Mouse (Mus musculus) forebrain, postnatal 0 days (tissue): ENCODE results near the gene Cers2. TPM values are rescaled to one million over a fixed set of nuclear protein-coding genes. Genes with fewer than 3 reads are reported as not detected.
A peak's percentile ranks its signal among the peaks of the same experiment; 100 is the strongest.
"Not testable (repeated sequence)": the region's sequence is repeated elsewhere in the genome, so short reads cannot be mapped to it uniquely, and the experiment has no call there.

ENCODE experiments used
- ATAC-seq: fragments of 200-750 bp; cut with Nextera tagmentation; 2 replicates; pipeline ENCODE4 v1.8.0; 2017; ENCODE audit warnings: mild to moderate bottlenecking, moderate library complexity
- DNase-seq: peaks from one replicate; pipeline ENCODE4 v3.0.0-alpha.2; 2015
- H3K27ac ChIP-seq: fragments of 300-500 bp; sonication (generic); 2 replicates; pipeline ENCODE4 v1.5.1; 2014; ENCODE audit warnings: low read depth, mild to moderate bottlenecking, antibody characterized with exemption, low read length, moderate library complexity, mixed read lengths
- H3K27me3 ChIP-seq: fragments of 300-500 bp; sonication (generic); 2 replicates; pipeline ENCODE4 v1.6.1; 2014; ENCODE audit warnings: mild to moderate bottlenecking, low read length, mixed read lengths; ENCODE audit not compliant: insufficient read depth
- H3K36me3 ChIP-seq: fragments of 300-500 bp; sonication (generic); 2 replicates; pipeline ENCODE4 v1.6.1; 2014; ENCODE audit warnings: mild to moderate bottlenecking, moderate library complexity; ENCODE audit not compliant: insufficient read depth
- H3K4me1 ChIP-seq: fragments of 300-500 bp; sonication (generic); 2 replicates; pipeline ENCODE4 v1.6.1; 2014; ENCODE audit warnings: antibody characterized with exemption; ENCODE audit not compliant: insufficient read depth
- H3K4me2 ChIP-seq: fragments of 300-500 bp; sonication (generic); 2 replicates; pipeline ENCODE4 v1.6.1; 2014; ENCODE audit warnings: low read depth, mild to moderate bottlenecking, moderate library complexity
- H3K4me3 ChIP-seq: fragments of 300-500 bp; sonication (generic); 2 replicates; pipeline ENCODE4 v1.5.1; 2014; ENCODE audit warnings: low read depth, low read length, mixed read lengths
- H3K9ac ChIP-seq: fragments of 300-500 bp; sonication (generic); 2 replicates; pipeline ENCODE4 v1.6.1; 2014; ENCODE audit warnings: mild to moderate bottlenecking
- H3K9me3 ChIP-seq: fragments of 300-500 bp; sonication (generic); 2 replicates; pipeline ENCODE4 v1.6.1; 2016; ENCODE audit warnings: low read length
- CTCF ChIP-seq: sonication (generic); IDR thresholded peaks from 2 replicates; pipeline ENCODE4 v1.5.1; 2016; ENCODE audit warnings: antibody characterized with exemption, control low read depth, low read depth
- WGBS: fragments of 180-500 bp; shearing (Covaris S2); extraction: QIAGEN DNeasy Blood & Tissue Kit; methylation state at CpG from one replicate; pipeline ENCODE4 v1.1.7; 2014; 5-methylcytosine and 5-hydroxymethylcytosine counted together
- polyA plus RNA-seq: library from polyadenylated mRNA; unstranded; fragments of >200 nt; fragmentation: Nextera tagmentation; extraction: Ambion mirVana; gene quantifications from 2 replicates; pipeline ENCODE4 v1.2.1, GENCODE M21; 2015
- total RNA-seq: library from RNA; depleted of rRNA; stranded (reverse); fragments of >200 nt; gene quantifications from 2 replicates; pipeline ENCODE4 v1.2.3, GENCODE M21; 2014; rRNA removed

The Cers2 gene
- total and polyA plus RNA-seq, 2 experiments from 2014 or later: 59.4 to 77.9 TPM

DNA sequence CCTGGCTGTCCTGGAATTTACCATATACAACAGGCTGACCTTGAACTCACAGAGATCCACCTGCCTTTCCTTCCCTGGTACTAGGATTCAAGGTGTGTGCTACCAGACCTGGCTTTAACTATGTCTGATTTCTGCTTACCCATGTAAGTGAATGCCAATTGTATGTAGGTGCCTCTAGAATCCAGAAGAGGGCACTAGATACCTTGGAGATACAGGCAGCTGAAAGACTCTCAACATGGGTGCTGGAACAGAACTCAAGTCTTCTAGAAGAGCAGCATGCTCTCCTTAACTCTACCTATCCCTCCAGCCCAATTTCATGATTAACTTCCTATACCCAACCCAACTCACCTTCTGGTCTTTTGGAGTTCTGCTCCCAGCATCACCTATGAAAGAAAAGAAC lies 34.9 kb downstream of the Cers2 start:
- peak; percentile 46 for DNase-seq
- Histone ChIP-seq H3K9me3 (no peaks in the 10 kb centered on the region), H3K4me1 (no peaks in the 10 kb centered on the region), H3K27ac (no peak overlapping the region), H3K4me3 (no peak overlapping the region), H3K36me3 (peaks cover 65% of the 10 kb centered on the region), H3K27me3 (no peaks in the 10 kb centered on the region), H3K4me2 (no peak overlapping the region), H3K9ac (no peak overlapping the region)
- peak; percentile 38; the same call in 1 of the 2 replicates for ATAC-seq
- TF ChIP-seq CTCF: peak; percentile 73

DNA sequence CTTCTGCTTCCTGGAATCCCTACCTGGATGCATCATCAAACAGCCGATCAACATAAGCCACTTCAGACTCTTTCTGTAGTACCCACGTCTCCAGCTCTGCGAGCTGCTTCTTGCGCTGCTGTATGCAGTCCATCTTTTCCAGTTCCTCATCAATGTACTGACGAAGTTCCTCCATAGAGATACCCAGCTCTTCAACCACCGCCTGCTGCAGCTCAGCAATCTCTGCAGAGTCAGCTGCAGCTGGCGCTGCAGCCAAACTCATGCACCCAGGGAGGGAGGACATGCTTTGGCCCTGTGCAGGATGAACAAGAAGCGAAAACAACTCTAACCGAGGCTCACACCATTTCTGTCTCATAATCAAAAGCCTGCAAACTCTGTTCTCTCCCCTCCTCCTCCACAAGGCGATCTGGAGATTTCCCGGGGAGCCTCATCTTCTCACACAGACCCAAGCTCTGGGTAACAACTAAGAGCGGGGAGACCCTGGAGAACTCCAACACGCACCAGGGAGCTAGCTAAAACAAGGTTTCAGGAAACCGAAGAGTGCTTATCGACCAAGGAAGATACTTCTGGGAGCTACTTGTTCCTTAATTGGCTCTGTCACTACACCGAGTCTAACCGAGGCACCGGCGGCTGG lies 41.4 kb downstream of the Cers2 start:
- not testable (repeated sequence) for H3K9ac ChIP-seq, H3K9me3 ChIP-seq, ATAC-seq, H3K4me1 ChIP-seq, H3K27me3 ChIP-seq, DNase-seq, H3K27ac ChIP-seq
- H3K4me2 ChIP-seq: peak overlapping the region; percentile 38; the same call in 1 of the 2 replicates
- WGBS: 18% methylated on average over 5 of the region's 19 CpGs
- peak overlapping the region; percentile 42; the same call in 1 of the 2 replicates for H3K4me3 ChIP-seq
- peaks cover 23% of the 10 kb centered on the region for H3K36me3 ChIP-seq

- H3K36me3 ChIP-seq: peaks cover 18% of the 10 kb centered on the region
- peak within 1 kb of the TSS; percentile 49 for H3K9ac ChIP-seq
- H3K27ac ChIP-seq: peak within 1 kb of the TSS; percentile 59; the same call in 1 of the 2 replicates
- not testable (repeated sequence) for H3K27me3 ChIP-seq, H3K9me3 ChIP-seq, H3K4me1 ChIP-seq
- DNase-seq (peak; percentile 97), ATAC-seq (peak; percentile 98)
- peak within 1 kb of the TSS; percentile 42 for H3K4me3 ChIP-seq
- H3K4me2 ChIP-seq: peak within 1 kb of the TSS; percentile 38
- under 1% methylated on average over 27 of the region's 57 CpGs for WGBS
These were observed 42.3 kb downstream of the Cers2 start, which contains the start of gene Setdb1 for GRCm38 (mm10) chr3:95356701-95357449. TSS of gene Setdb1 (minus strand) at chr3:95357202.

DNA sequence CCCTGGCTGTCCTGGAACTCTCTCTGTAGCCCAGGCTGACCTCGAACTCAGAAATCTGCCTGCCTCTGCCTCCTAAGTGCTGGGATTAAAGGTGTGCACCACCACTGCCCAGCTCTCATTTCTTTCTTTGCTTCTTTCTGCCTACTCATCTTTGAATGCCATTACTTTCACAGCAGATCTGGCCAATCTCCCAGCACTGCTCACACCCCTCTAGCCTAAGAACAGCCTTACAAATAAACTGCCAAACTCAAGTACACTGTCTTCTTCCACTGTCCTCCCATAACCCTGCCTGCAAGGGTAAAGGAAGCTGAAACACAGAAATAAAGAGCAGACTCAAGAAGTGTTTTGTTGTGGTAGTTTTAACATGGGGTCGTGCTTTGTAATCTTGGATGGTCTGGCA lies 43.2 kb downstream of the Cers2 start:
- Histone ChIP-seq H3K9me3 (no peaks in the 10 kb centered on the region), H3K4me1 (no peaks in the 10 kb centered on the region), H3K27ac (no peak overlapping the region), H3K4me3 (no peak overlapping the region), H3K9ac (no peak overlapping the region), H3K27me3 (no peaks in the 10 kb centered on the region), H3K4me2 (no peak overlapping the region), H3K36me3 (peaks cover 12% of the 10 kb centered on the region)
- WGBS: 98% methylated on average over 2 of the region's 2 CpGs
- DNase-seq (no peak), ATAC-seq (no peak)
- no peak for TF ChIP-seq CTCF

DNA sequence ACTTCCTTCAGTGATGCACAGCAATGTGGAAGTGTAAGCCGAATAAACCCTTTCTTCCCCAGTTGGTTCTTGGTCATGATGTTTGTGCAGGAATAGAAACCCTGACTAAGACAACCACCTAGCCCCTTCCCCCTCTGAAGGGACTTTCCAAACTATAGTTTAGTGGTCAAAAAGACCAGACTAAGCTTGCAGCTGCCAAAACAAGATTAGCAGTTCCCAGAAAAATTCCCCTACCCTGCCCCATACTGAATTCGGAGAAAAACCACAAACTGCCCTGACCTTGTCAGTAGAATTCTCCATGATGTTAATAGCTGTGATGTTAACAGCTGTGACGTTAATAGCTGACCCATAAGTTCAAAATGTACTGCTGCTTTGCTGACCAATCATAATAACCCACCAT lies 45.7 kb downstream of the Cers2 start:
- WGBS: 85% methylated on average over 3 of the region's 3 CpGs
- not testable (repeated sequence) for H3K27ac ChIP-seq, H3K27me3 ChIP-seq, H3K9ac ChIP-seq, H3K4me3 ChIP-seq, DNase-seq, H3K4me1 ChIP-seq, H3K36me3 ChIP-seq, ATAC-seq, H3K9me3 ChIP-seq, H3K4me2 ChIP-seq

DNA sequence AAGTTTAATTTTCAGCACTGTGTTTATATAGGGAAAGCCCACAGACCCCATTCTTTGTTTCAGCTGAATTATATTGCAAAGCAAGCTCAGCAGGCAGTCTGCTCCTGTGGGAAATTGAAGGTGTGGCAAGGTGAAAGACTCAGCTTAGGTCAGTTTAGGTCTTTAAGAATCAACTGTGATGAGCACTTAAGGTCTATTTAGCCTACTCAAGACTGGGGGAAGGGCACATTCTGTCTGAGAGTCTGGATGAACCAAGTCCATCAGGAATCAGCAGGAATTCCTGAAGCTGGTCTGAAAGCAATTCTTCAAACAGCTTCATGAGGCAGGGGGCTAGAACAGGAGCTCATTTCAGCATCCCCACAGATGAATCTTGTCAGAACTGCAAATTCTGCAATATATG lies 55.5 kb downstream of the Cers2 start:
- H3K9me3 ChIP-seq: no peaks in the 10 kb centered on the region
- DNase-seq: no peak
- ATAC-seq: no peak

More for the DNA sequence above, 55.5 kb downstream of the Cers2 start:
- Histone ChIP-seq H3K4me2 (no peak overlapping the region), H3K36me3 (no peaks in the 10 kb centered on the region), H3K9ac (no peak overlapping the region), H3K4me3 (no peak overlapping the region), H3K27ac (no peak overlapping the region), H3K4me1 (no peaks in the 10 kb centered on the region), H3K27me3 (no peaks in the 10 kb centered on the region)
- TF ChIP-seq CTCF: no peak

Other genes with a start within 250 kb of the Cers2 start
- 19.5 and 22.6 TPM in 2 replicates for gene Pip5k1a, start 207.9 kb upstream of the Cers2 start, total RNA-seq
- gene Pip5k1a, start 207.9 kb upstream of the Cers2 start, polyA plus RNA-seq: 13.8 and 14.5 TPM in 2 replicates
- gene Vps72, start 203.8 kb upstream of the Cers2 start, total RNA-seq: 88.6 and 92.8 TPM in 2 replicates
- gene Vps72, start 203.8 kb upstream of the Cers2 start, polyA plus RNA-seq: 164 and 191 TPM in 2 replicates
- 0.24 and 1.5 TPM in 2 replicates for gene Tmod4, start 190.3 kb upstream of the Cers2 start, total RNA-seq
- gene Tmod4, start 190.3 kb upstream of the Cers2 start, polyA plus RNA-seq: 0.39 and 0.62 TPM in 2 replicates
- 47.6 and 52.7 TPM in 2 replicates for gene Scnm1, start 180.8 kb upstream of the Cers2 start, total RNA-seq
- gene Scnm1, start 180.8 kb upstream of the Cers2 start, polyA plus RNA-seq: 83.3 and 88.9 TPM in 2 replicates
- 38.7 and 39.2 TPM in 2 replicates for gene Lysmd1, start 180.7 kb upstream of the Cers2 start, total RNA-seq
- gene Lysmd1, start 180.7 kb upstream of the Cers2 start, polyA plus RNA-seq: 39.7 and 45.8 TPM in 2 replicates
- 1.2 and 1.3 TPM in 2 replicates for gene Tnfaip8l2, start 172.4 kb upstream of the Cers2 start, total RNA-seq
- 1.8 and 3.3 TPM in 2 replicates for gene Tnfaip8l2, start 172.4 kb upstream of the Cers2 start, polyA plus RNA-seq
- 75.2 and 94.1 TPM in 2 replicates for gene Sema6c, start 154.3 kb upstream of the Cers2 start, total RNA-seq
- 24.2 and 28.4 TPM in 2 replicates for gene Sema6c, start 154.3 kb upstream of the Cers2 start, polyA plus RNA-seq
- gene Gabpb2, start 96.9 kb upstream of the Cers2 start, total RNA-seq: 6.1 and 9.9 TPM in 2 replicates
- gene Gabpb2, start 96.9 kb upstream of the Cers2 start, polyA plus RNA-seq: 0.54 and 1.5 TPM in 2 replicates
- gene Cdc42se1, start 86.1 kb upstream of the Cers2 start, total RNA-seq: 55.7 and 68.0 TPM in 2 replicates
- 54.2 and 54.9 TPM in 2 replicates for gene Cdc42se1, start 86.1 kb upstream of the Cers2 start, polyA plus RNA-seq
- 207 and 235 TPM in 2 replicates for gene Mllt11, start 82.6 kb upstream of the Cers2 start, total RNA-seq
- 578 and 712 TPM in 2 replicates for gene Mllt11, start 82.6 kb upstream of the Cers2 start, polyA plus RNA-seq
- gene Gm128, start 73.2 kb upstream of the Cers2 start, total RNA-seq: 0.29 TPM in 1 of 2 replicates, not detected in the other
- gene Gm128, start 73.2 kb upstream of the Cers2 start, polyA plus RNA-seq: 0.11 and 0.28 TPM in 2 replicates
- gene Bnipl, start 63.6 kb upstream of the Cers2 start, total RNA-seq: 0.23 and 0.33 TPM in 2 replicates
- gene Bnipl, start 63.6 kb upstream of the Cers2 start, polyA plus RNA-seq: not detected in 2 replicates
- 29.5 and 35.4 TPM in 2 replicates for gene Mindy1, start 33.4 kb upstream of the Cers2 start, total RNA-seq
- 33.6 and 38.9 TPM in 2 replicates for gene Mindy1, start 33.4 kb upstream of the Cers2 start, polyA plus RNA-seq
- 47.2 and 59.0 TPM in 2 replicates for gene Prune1, start 32.7 kb upstream of the Cers2 start, total RNA-seq
- gene Prune1, start 32.7 kb upstream of the Cers2 start, polyA plus RNA-seq: 51.4 and 60.4 TPM in 2 replicates
- gene Anxa9, start 7.6 kb upstream of the Cers2 start, total RNA-seq: 0.14 and 0.54 TPM in 2 replicates
- 0.24 and 0.40 TPM in 2 replicates for gene Anxa9, start 7.6 kb upstream of the Cers2 start, polyA plus RNA-seq
- gene Setdb1, start 42.4 kb downstream of the Cers2 start, total RNA-seq: 49.9 and 56.1 TPM in 2 replicates
- gene Setdb1, start 42.4 kb downstream of the Cers2 start, polyA plus RNA-seq: 24.1 and 28.3 TPM in 2 replicates
- gene 4930558C23Rik, start 88.0 kb downstream of the Cers2 start, total RNA-seq: not detected in 2 replicates
- not detected in 2 replicates for gene 4930558C23Rik, start 88.0 kb downstream of the Cers2 start, polyA plus RNA-seq
- 14.2 and 14.7 TPM in 2 replicates for gene Arnt, start 119.6 kb downstream of the Cers2 start, total RNA-seq
- 4.0 and 7.8 TPM in 2 replicates for gene Arnt, start 119.6 kb downstream of the Cers2 start, polyA plus RNA-seq
- gene Ctsk, start 184.5 kb downstream of the Cers2 start, total RNA-seq: 6.5 and 16.5 TPM in 2 replicates
- 8.6 and 10.1 TPM in 2 replicates for gene Ctsk, start 184.5 kb downstream of the Cers2 start, polyA plus RNA-seq
- gene Ctss, start 212.0 kb downstream of the Cers2 start, total RNA-seq: 17.3 and 20.3 TPM in 2 replicates
- 23.1 and 25.5 TPM in 2 replicates for gene Ctss, start 212.0 kb downstream of the Cers2 start, polyA plus RNA-seq
- gene Hormad1, start 244.9 kb downstream of the Cers2 start, total RNA-seq: not detected in 2 replicates
- not detected in 2 replicates for gene Hormad1, start 244.9 kb downstream of the Cers2 start, polyA plus RNA-seq